Mouse (Mus musculus): ENCODE data around the gene Phip. TPM values are rescaled to one million over a fixed set of nuclear protein-coding genes. Genes with fewer than 3 reads are reported as not detected.
A peak's percentile ranks its signal among the peaks of the same experiment; 100 is the strongest.

Gene Phip
- polyA plus RNA-seq (2012; fragmentation: generic; extraction: Trizol) = 2.2 TPM

GRCm38 (mm10) chr9:82975342-82976215 is at the start of gene Phip:
TSS of gene Phip (minus strand) at chr9:82975516.
- Histone ChIP-seq H3K36me3 (ENCODE audit: control insufficient read depth, insufficient read depth) (no peaks in the 10 kb centered on the region), H3K4me2 (ENCODE audit: low read depth) (peak within 1 kb of the TSS; percentile 66), H3K79me2 (ENCODE audit: control insufficient read depth, insufficient read depth) (peaks cover 34% of the 10 kb centered on the region), H3ac (ENCODE audit: control insufficient read depth, insufficient read length) (peak within 1 kb of the TSS; percentile 95), H3K27me3 (ENCODE audit: control insufficient read depth, insufficient read depth, insufficient read length) (no peaks in the 10 kb centered on the region), H3K4me3 (peak within 1 kb of the TSS; percentile 71)
- no peak for TF ChIP-seq MAX (IDR thresholded peaks at IDR 0.05; ENCODE audit: low read depth)
- TF ChIP-seq REST (IDR thresholded peaks at IDR 0.05; ENCODE audit: insufficient read depth, insufficient read length) = peak; percentile 27
- peak in 1 of 3 experiments; percentile 23 for TF ChIP-seq MYOD1 (IDR thresholded peaks at IDR 0.05; ENCODE audit: control insufficient read depth in 1 of 3, insufficient read length in 2 of 3, low read depth in 2 of 3)
- peak; percentile 62; the same call in 1 of the 2 replicates for TF ChIP-seq CEBPB (IDR thresholded peaks at IDR 0.05; ENCODE audit: insufficient read depth, poor library complexity, severe bottlenecking)
- TF ChIP-seq USF1 (IDR thresholded peaks at IDR 0.05; ENCODE audit: low read depth) = no peak
- TF ChIP-seq TCF3 (IDR thresholded peaks at IDR 0.05; ENCODE audit: insufficient read length, low read depth) = no peak
- peak in 1 of 3 experiments; percentile 44 for TF ChIP-seq MYOG (IDR thresholded peaks at IDR 0.05; ENCODE audit: control insufficient read depth in 1 of 3, insufficient read depth in 1 of 3, insufficient read length in 2 of 3, low read depth in 2 of 3)
- TF ChIP-seq POLR2A (IDR thresholded peaks at IDR 0.05; ENCODE audit: insufficient read length, low read depth) = peak; percentile 87
- peak; percentile 82 for TF ChIP-seq POLR2AphosphoS2 (IDR thresholded peaks at IDR 0.05; ENCODE audit: insufficient read length, low read depth)
- peak; percentile 32 for TF ChIP-seq E2F4 (IDR thresholded peaks at IDR 0.05; ENCODE audit: insufficient read depth)
- no peak for TF ChIP-seq SRF (IDR thresholded peaks at IDR 0.05; ENCODE audit: control insufficient read depth, insufficient read length, low read depth)
- TF ChIP-seq TCF12 (IDR thresholded peaks at IDR 0.05; ENCODE audit: insufficient read depth, poor library complexity, severe bottlenecking) = no peak

GRCm38 (mm10) chr9:83023724-83024123 is 48.4 kb upstream of the Phip start:
- Histone ChIP-seq H3ac (ENCODE audit: control insufficient read depth, insufficient read length) (no peak overlapping the region), H3K79me2 (ENCODE audit: control insufficient read depth, insufficient read depth) (no peaks in the 10 kb centered on the region), H3K27me3 (ENCODE audit: control insufficient read depth, insufficient read depth, insufficient read length) (no peaks in the 10 kb centered on the region), H3K4me3 (no peak overlapping the region), H3K36me3 (ENCODE audit: control insufficient read depth, insufficient read depth) (no peaks in the 10 kb centered on the region), H3K4me2 (ENCODE audit: low read depth) (no peak overlapping the region)
- no peak for TF ChIP-seq MAX (IDR thresholded peaks at IDR 0.05; ENCODE audit: low read depth)

- no peak for TF ChIP-seq USF1 (IDR thresholded peaks at IDR 0.05; ENCODE audit: low read depth)
- TF ChIP-seq CEBPB (IDR thresholded peaks at IDR 0.05; ENCODE audit: insufficient read depth, poor library complexity, severe bottlenecking) = no peak
- no peak for TF ChIP-seq POLR2AphosphoS2 (IDR thresholded peaks at IDR 0.05; ENCODE audit: insufficient read length, low read depth)
- no peak for TF ChIP-seq E2F4 (IDR thresholded peaks at IDR 0.05; ENCODE audit: insufficient read depth)
- TF ChIP-seq REST (IDR thresholded peaks at IDR 0.05; ENCODE audit: insufficient read depth, insufficient read length) = no peak
- no peak for TF ChIP-seq MAX (IDR thresholded peaks at IDR 0.05; ENCODE audit: low read depth)
- no peak for TF ChIP-seq TCF12 (IDR thresholded peaks at IDR 0.05; ENCODE audit: insufficient read depth, poor library complexity, severe bottlenecking)
- no peak for TF ChIP-seq POLR2A (IDR thresholded peaks at IDR 0.05; ENCODE audit: insufficient read length, low read depth)
- TF ChIP-seq MYOG (IDR thresholded peaks at IDR 0.05; ENCODE audit: control insufficient read depth in 1 of 3, insufficient read depth in 1 of 3, insufficient read length in 2 of 3, low read depth in 2 of 3) = no peak
- no peak for TF ChIP-seq SRF (IDR thresholded peaks at IDR 0.05; ENCODE audit: control insufficient read depth, insufficient read length, low read depth)
- TF ChIP-seq MYOD1 (IDR thresholded peaks at IDR 0.05; ENCODE audit: control insufficient read depth in 1 of 3, insufficient read length in 2 of 3, low read depth in 2 of 3) = no peak
- no peak for TF ChIP-seq TCF3 (IDR thresholded peaks at IDR 0.05; ENCODE audit: insufficient read length, low read depth)
- no peak overlapping the region for H3ac ChIP-seq (ENCODE audit: control insufficient read depth, insufficient read length)
- no peaks in the 10 kb centered on the region for H3K27me3 ChIP-seq (ENCODE audit: control insufficient read depth, insufficient read depth, insufficient read length)
- H3K79me2 ChIP-seq (ENCODE audit: control insufficient read depth, insufficient read depth) = no peaks in the 10 kb centered on the region
- no peaks in the 10 kb centered on the region for H3K36me3 ChIP-seq (ENCODE audit: control insufficient read depth, insufficient read depth)
- no peak overlapping the region for H3K4me3 ChIP-seq
- H3K4me2 ChIP-seq (ENCODE audit: low read depth) = no peak overlapping the region
These were observed 39.2 kb upstream of the Phip start for GRCm38 (mm10) chr9:83014516-83014915.

GRCm38 (mm10) chr9:83008306-83008705 is 33.0 kb upstream of the Phip start:
- no peak overlapping the region for H3K4me2 ChIP-seq (ENCODE audit: low read depth)
- TF ChIP-seq TCF3 (IDR thresholded peaks at IDR 0.05; ENCODE audit: insufficient read length, low read depth) = no peak
- TF ChIP-seq E2F4 (IDR thresholded peaks at IDR 0.05; ENCODE audit: insufficient read depth) = no peak
- TF ChIP-seq TCF12 (IDR thresholded peaks at IDR 0.05; ENCODE audit: insufficient read depth, poor library complexity, severe bottlenecking) = no peak
- no peak for TF ChIP-seq USF1 (IDR thresholded peaks at IDR 0.05; ENCODE audit: low read depth)
- no peak for TF ChIP-seq CEBPB (IDR thresholded peaks at IDR 0.05; ENCODE audit: insufficient read depth, poor library complexity, severe bottlenecking)
- no peak for TF ChIP-seq POLR2A (IDR thresholded peaks at IDR 0.05; ENCODE audit: insufficient read length, low read depth)
- no peak for TF ChIP-seq SRF (IDR thresholded peaks at IDR 0.05; ENCODE audit: control insufficient read depth, insufficient read length, low read depth)
- no peak for TF ChIP-seq MYOD1 (IDR thresholded peaks at IDR 0.05; ENCODE audit: control insufficient read depth in 1 of 3, insufficient read length in 2 of 3, low read depth in 2 of 3)
- no peak for TF ChIP-seq MYOG (IDR thresholded peaks at IDR 0.05; ENCODE audit: control insufficient read depth in 1 of 3, insufficient read depth in 1 of 3, insufficient read length in 2 of 3, low read depth in 2 of 3)
- H3K79me2 ChIP-seq (ENCODE audit: control insufficient read depth, insufficient read depth) = no peaks in the 10 kb centered on the region
- H3K4me3 ChIP-seq = no peak overlapping the region
- no peak overlapping the region for H3ac ChIP-seq (ENCODE audit: control insufficient read depth, insufficient read length)
- no peaks in the 10 kb centered on the region for H3K27me3 ChIP-seq (ENCODE audit: control insufficient read depth, insufficient read depth, insufficient read length)
- no peaks in the 10 kb centered on the region for H3K36me3 ChIP-seq (ENCODE audit: control insufficient read depth, insufficient read depth)
